Comparison of ENCODE assay signal across 9 mouse cellular contexts in genomic region chr19:42148569-42148860, GRCm38 (mm10). TPM values are rescaled to one million over a fixed set of nuclear protein-coding genes. Genes with fewer than 3 reads are reported as not detected.
DNase-seq lines count a peak whose midpoint lies in the region; ATAC-seq and TF ChIP-seq lines count a peak whose summit lies in the region.
"Had no signal": no experiment of that assay in that cellular context is flagged by ENCODE, and none has a peak within 500 bp of the region (broad histone marks: within the 10 kb centered on the region; RNA-seq: fewer than 3 reads in every experiment).

No protein-coding gene starts in this region.

- peak; percentile 3 for TF ChIP-seq POLR2A in kidney, adult 2 months (IDR thresholded peaks at IDR 0.05; ENCODE audit: low read depth, low read length)

- no peak for ATAC-seq in hindbrain, embryonic 14.5 days (ENCODE audit: low FRiP score)
- ATAC-seq in midbrain, embryonic 13.5 days: peak; percentile 11; the same call in 1 of the 2 replicates
- ATAC-seq in cerebellum, adult (ENCODE audit: insufficient number of reproducible peaks, low FRiP score, low TSS enrichment): no peak

- no peak for DNase-seq in kidney, adult 2 months
- DNase-seq in kidney, adult 8-10 months: no peak
- DNase-seq in adipocyte (ENCODE audit: low spot score): peak; percentile 72
- DNase-seq in hindbrain, embryonic 14.5 days (ENCODE audit: low spot score): no peak
- no peak for DNase-seq in gastrocnemius, postnatal 25 days
- no peak for DNase-seq in left cerebral cortex, postnatal 14 days (ENCODE audit: low spot score in 2 of 2)

- peak overlapping the region; percentile 92 for H3K4me2 ChIP-seq in hindbrain, embryonic 14.5 days (replicated peaks)
- peak overlapping the region; percentile 78 for H3K4me2 ChIP-seq in midbrain, embryonic 13.5 days (replicated peaks)

- H3K9ac ChIP-seq in hindbrain, embryonic 14.5 days: peak overlapping the region; percentile 73
- peak overlapping the region; percentile 73; the same call in 1 of the 2 replicates for H3K9ac ChIP-seq in midbrain, embryonic 13.5 days (replicated peaks)

- TF ChIP-seq CTCF in kidney, adult 2 months (conservative IDR thresholded peaks at IDR 0.05; ENCODE audit: insufficient read depth, insufficient read length, low read depth, low read length): no peak

- no peaks in the 10 kb centered on the region for H3K27me3 ChIP-seq in kidney, adult 2 months (replicated peaks; ENCODE audit: control insufficient read depth, insufficient read depth, low read length)
- peaks cover 31% of the 10 kb centered on the region for H3K27me3 ChIP-seq in hindbrain, embryonic 14.5 days (ENCODE audit: control insufficient read depth, insufficient read depth, low read length)
- peaks cover 53% of the 10 kb centered on the region for H3K27me3 ChIP-seq in midbrain, embryonic 13.5 days

- H3K4me3 ChIP-seq in kidney, adult 2 months (ENCODE audit: insufficient read depth, low read depth, low read length): peak overlapping the region; percentile 76
- H3K4me3 ChIP-seq in hindbrain, embryonic 14.5 days (replicated peaks; ENCODE audit: low read length): peak overlapping the region; percentile 50
- peak overlapping the region; percentile 63 for H3K4me3 ChIP-seq in midbrain, embryonic 13.5 days (replicated peaks)

- WGBS in kidney, adult 2 months: 41% methylated on average over 7 of the region's 7 CpGs
- 23% methylated on average over 7 of the region's 7 CpGs for WGBS in hindbrain, embryonic 14.5 days
- 35% methylated on average over 7 of the region's 7 CpGs for WGBS in midbrain, embryonic 13.5 days

- peak overlapping the region; percentile 28; the same call in 1 of the 2 replicates for H3K27ac ChIP-seq in kidney, adult 2 months (ENCODE audit: insufficient read depth, low read depth, low read length)
- H3K27ac ChIP-seq in hindbrain, embryonic 14.5 days: no peak overlapping the region
- H3K27ac ChIP-seq in midbrain, embryonic 13.5 days: no peak overlapping the region

- intact Hi-C loops in left cerebral cortex, postnatal 14 days (cut with DNase I): no loop called here

- H3K9me3 ChIP-seq in hindbrain, embryonic 14.5 days (ENCODE audit: control insufficient read depth, low read length): no peaks in the 10 kb centered on the region
- no peaks in the 10 kb centered on the region for H3K9me3 ChIP-seq in midbrain, embryonic 13.5 days

- peaks cover 10% of the 10 kb centered on the region for H3K4me1 ChIP-seq in kidney, adult 2 months (ENCODE audit: control insufficient read depth, insufficient read depth, low read length)
- peaks cover 13% of the 10 kb centered on the region; the same call in 1 of the 2 replicates for H3K4me1 ChIP-seq in hindbrain, embryonic 14.5 days (replicated peaks; ENCODE audit: control insufficient read depth, insufficient read depth, low read length)
- H3K4me1 ChIP-seq in midbrain, embryonic 13.5 days (replicated peaks): peaks cover 12% of the 10 kb centered on the region

- no peaks in the 10 kb centered on the region for H3K36me3 ChIP-seq in kidney, adult 2 months (ENCODE audit: control insufficient read depth, insufficient read depth, low read length)
- H3K36me3 ChIP-seq in hindbrain, embryonic 14.5 days (replicated peaks; ENCODE audit: control insufficient read depth, insufficient read depth): no peaks in the 10 kb centered on the region
- no peaks in the 10 kb centered on the region for H3K36me3 ChIP-seq in midbrain, embryonic 13.5 days

RNA-seq across cellular contexts. Expression of gene Marveld1, which starts 1.3 kb away (rescaled TPM):
- polyA plus RNA-seq in kidney, adult 2 months (2012; rRNA removed): 44.6 and 53.2 TPM in 2 replicates
- polyA plus RNA-seq in hindbrain, embryonic 14.5 days (2014; fragmentation: Nextera tagmentation; extraction: Ambion mirVana): 2.7 and 3.2 TPM in 2 replicates
- 1.1 and 1.7 TPM in 2 replicates for polyA plus RNA-seq in midbrain, embryonic 13.5 days (2015; fragmentation: Nextera tagmentation; extraction: Ambion mirVana)
- total RNA-seq in gastrocnemius, postnatal 25 days (2021): 10 to 100 TPM in 1 of 2 experiments, 1 to 10 TPM in 1; 6.8 to 11.8 TPM
- 10 to 100 TPM; 10.3 to 11.1 TPM for total RNA-seq in left cerebral cortex, postnatal 14 days (2021)

RNA-seq across cellular contexts. Expression of gene Zfyve27, which starts 15.2 kb away (rescaled TPM):
- 30.7 and 32.6 TPM in 2 replicates for polyA plus RNA-seq in kidney, adult 2 months (2012; rRNA removed)
- polyA plus RNA-seq in hindbrain, embryonic 14.5 days (2014; fragmentation: Nextera tagmentation; extraction: Ambion mirVana): 35.1 and 35.7 TPM in 2 replicates
- 55.8 and 57.6 TPM in 2 replicates for polyA plus RNA-seq in midbrain, embryonic 13.5 days (2015; fragmentation: Nextera tagmentation; extraction: Ambion mirVana)
- total RNA-seq in gastrocnemius, postnatal 25 days (2021): 10 to 100 TPM; 10.3 to 12.0 TPM
- total RNA-seq in left cerebral cortex, postnatal 14 days (2021): 10 to 100 TPM; 93.8 to 94.6 TPM

RNA-seq across cellular contexts. Expression of gene Avpi1, which starts 19.7 kb away (rescaled TPM):
- 17.5 and 19.5 TPM in 2 replicates for polyA plus RNA-seq in kidney, adult 2 months (2012; rRNA removed)
- 7.9 and 10.3 TPM in 2 replicates for polyA plus RNA-seq in hindbrain, embryonic 14.5 days (2014; fragmentation: Nextera tagmentation; extraction: Ambion mirVana)
- polyA plus RNA-seq in midbrain, embryonic 13.5 days (2015; fragmentation: Nextera tagmentation; extraction: Ambion mirVana): 4.9 and 5.1 TPM in 2 replicates
- 1 to 10 TPM; 8.4 to 9.3 TPM for total RNA-seq in gastrocnemius, postnatal 25 days (2021)
- 10 to 100 TPM; 28.8 to 29.0 TPM for total RNA-seq in left cerebral cortex, postnatal 14 days (2021)

RNA-seq across cellular contexts. Expression of gene Sfrp5, which starts 53.5 kb away (rescaled TPM):
- 3.6 and 4.8 TPM in 2 replicates for polyA plus RNA-seq in kidney, adult 2 months (2012; rRNA removed)
- polyA plus RNA-seq in hindbrain, embryonic 14.5 days (2014; fragmentation: Nextera tagmentation; extraction: Ambion mirVana): 2.8 and 2.9 TPM in 2 replicates
- 0.11 and 0.17 TPM in 2 replicates for polyA plus RNA-seq in midbrain, embryonic 13.5 days (2015; fragmentation: Nextera tagmentation; extraction: Ambion mirVana)
- total RNA-seq in gastrocnemius, postnatal 25 days (2021): 1 to 10 TPM; 4.0 to 5.7 TPM
- total RNA-seq in left cerebral cortex, postnatal 14 days (2021): under 1 TPM; 0.31 to 0.80 TPM
- total RNA-seq: layer of hippocampus, postnatal 25 days had no signal

RNA-seq across cellular contexts. Expression of gene Pi4k2a, which starts 58.2 kb away (rescaled TPM):
- 41.7 and 45.4 TPM in 2 replicates for polyA plus RNA-seq in kidney, adult 2 months (2012; rRNA removed)
- polyA plus RNA-seq in hindbrain, embryonic 14.5 days (2014; fragmentation: Nextera tagmentation; extraction: Ambion mirVana): 39.0 and 40.6 TPM in 2 replicates
- polyA plus RNA-seq in midbrain, embryonic 13.5 days (2015; fragmentation: Nextera tagmentation; extraction: Ambion mirVana): 23.6 and 29.9 TPM in 2 replicates
- 10 to 100 TPM; 10.4 to 12.2 TPM for total RNA-seq in gastrocnemius, postnatal 25 days (2021)
- total RNA-seq in left cerebral cortex, postnatal 14 days (2021): 10 to 100 TPM; 52.3 to 54.5 TPM

Comparison
In these comparisons a context has a peak if more than half of its experiments do, and no peak if none do; other contexts are left out.
1. RNA of gene Marveld1, which starts 1.3 kb away (polyA plus RNA-seq): 44.6 to 53.2 TPM in kidney, adult 2 months; 2.7 to 3.2 TPM in hindbrain, embryonic 14.5 days and 1.1 to 1.7 TPM in midbrain, embryonic 13.5 days; every median in the first group is over 10 times any median in the second.
2. Peak in every context shown above with its lines, with median percentiles within 50 percentile points of each other: H3K4me3 ChIP-seq.